Mouse (Mus musculus) spleen, adult 2 months (tissue): ENCODE measurements at regions not wholly inside any gene's neighbourhood (a gene's known extent, or its start where the extent isn't known, plus 50 kb on each side); places are given as distances from the start of the nearest gene placed in this dataset.

Source experiments
- CTCF ChIP-seq: fragments of 200-500 bp; IDR thresholded peaks from 2 replicates; pipeline ENCODE4 v1.5.1; 2011; ENCODE audit warnings: mild to moderate bottlenecking, inconsistent platforms; ENCODE audit not compliant: insufficient read depth, insufficient read length, insufficient replicate concordance; ENCODE audit errors: extremely low read depth
- POLR2A ChIP-seq: fragments of 200-500 bp; IDR thresholded peaks from 2 replicates; pipeline ENCODE4 v1.6.1; 2011; ENCODE audit warnings: low read depth, low read length, inconsistent platforms

GRCm38 (mm10) chr4:81129874-81130273 lies 219.4 kb downstream of the Lurap1l start:
- TF ChIP-seq POLR2A, result no peak
- TF ChIP-seq CTCF, result no peak
